Mouse (Mus musculus) retina, embryonic 14.5 days (tissue): ENCODE measurements around the gene Jpt1.
"Not testable (repeated sequence)": the region's sequence is repeated elsewhere in the genome, so short reads cannot be mapped to it uniquely, and the experiment has no call there.

ENCODE experiments used
- DNase-seq: peaks from one replicate; pipeline ENCODE4 v3.0.0-alpha.2; 2015; ENCODE audit warnings: low spot score

The Jpt1 gene

GRCm38 (mm10) chr11:115475025-115475757 lies 39.0 kb downstream of the Jpt1 start, which contains the start of gene Armc7:
Armc7 (plus strand) TSS chr11:115475667.
- DNase-seq = peak; percentile 98

DNA sequence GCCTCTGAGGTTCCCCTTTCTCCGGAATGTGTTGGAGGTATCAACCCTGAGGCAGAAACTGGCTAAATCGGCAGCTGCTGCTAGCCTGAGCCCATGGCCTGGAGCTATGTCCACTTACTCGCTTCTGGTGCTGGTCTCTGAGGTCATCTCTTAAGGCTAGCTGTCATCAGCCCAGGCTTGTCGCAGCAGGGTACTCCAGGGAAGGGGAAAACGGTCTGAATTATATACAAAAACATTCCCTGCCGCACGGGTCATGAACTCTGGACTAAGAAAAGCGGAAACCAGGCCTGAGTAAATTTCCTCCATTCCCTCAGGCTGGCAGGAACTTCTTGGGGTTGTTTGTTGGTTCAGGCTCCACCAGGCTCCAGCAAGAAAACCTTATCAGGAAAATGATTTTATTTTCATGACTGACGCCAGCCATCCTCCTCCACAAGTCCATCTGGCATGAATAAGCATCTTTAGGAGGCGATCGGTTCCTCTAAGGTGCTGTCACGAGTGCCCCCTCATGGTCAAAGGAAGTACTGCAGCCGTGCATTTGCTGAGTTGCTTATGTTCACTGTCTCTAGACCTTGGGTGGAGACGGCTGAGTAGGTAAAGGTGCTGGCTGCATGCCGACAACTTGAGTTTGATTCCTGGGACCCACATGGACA lies 40.4 kb downstream of the Jpt1 start:
- DNase-seq = peak; percentile 99

DNA sequence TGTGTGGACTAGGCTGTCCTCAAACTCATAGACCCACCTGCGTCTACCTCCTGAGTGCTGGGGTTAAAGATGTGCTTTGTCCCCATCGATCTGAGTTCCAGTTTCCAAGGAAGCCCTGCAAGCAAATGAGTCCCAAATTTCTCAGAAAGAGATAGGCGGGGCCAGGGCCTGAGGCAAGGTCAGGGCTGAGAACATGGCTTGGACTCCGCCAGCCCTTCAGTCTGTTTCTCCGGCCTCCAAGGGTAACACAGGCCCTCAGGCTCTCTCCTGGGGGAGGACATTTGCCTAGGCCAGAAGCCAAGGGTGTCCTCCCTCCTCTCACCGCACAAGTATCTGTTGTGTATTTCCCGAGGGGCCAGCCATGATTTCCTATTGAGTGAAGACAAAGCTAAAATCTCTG lies 42.0 kb downstream of the Jpt1 start:
- DNase-seq = no peak

DNA sequence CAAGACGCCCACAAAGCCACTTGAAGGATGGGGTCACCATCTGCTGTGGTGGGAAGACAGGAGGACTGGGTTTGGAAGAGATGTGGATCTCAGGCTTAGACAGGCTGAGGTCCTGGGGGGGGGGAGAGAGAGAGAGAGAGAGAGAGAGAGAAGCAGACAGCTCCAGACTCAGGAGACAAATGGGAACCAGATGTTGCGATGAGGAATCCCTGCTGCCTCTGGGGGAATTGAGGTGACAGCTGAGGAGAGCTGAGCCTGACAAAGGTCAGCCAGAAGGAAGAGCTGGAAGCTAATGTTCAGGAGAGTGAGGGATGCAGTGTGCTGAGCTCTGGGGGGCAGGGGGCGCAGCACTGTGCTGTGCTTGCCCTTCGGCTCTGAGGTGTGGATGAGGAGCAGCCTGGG lies 47.0 kb downstream of the Jpt1 start:
- DNase-seq = peak; percentile 27

DNA sequence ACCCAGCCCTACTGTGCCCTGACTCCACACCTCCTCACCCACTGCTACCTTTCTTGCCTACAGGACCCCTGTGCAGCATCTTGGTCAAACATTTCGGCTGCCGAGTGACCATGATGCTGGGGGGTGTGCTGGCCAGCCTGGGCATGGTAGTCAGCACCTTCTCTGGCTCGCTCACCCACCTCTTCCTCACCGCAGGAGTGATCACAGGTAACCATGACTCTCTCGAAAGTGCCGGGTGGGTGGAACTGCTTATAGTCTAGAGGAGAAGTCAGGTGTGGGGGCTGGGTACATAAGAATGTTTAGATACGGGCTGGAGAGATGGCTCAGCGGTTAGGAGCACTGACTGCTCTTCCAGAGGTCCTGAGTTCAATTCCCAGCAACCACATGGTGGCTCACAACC lies 49.3 kb downstream of the Jpt1 start:
- no peak for DNase-seq

- no peak for DNase-seq
These were observed 50.8 kb downstream of the Jpt1 start for GRCm38 (mm10) chr11:115463397-115463796.

- DNase-seq = no peak
These were observed 51.8 kb downstream of the Jpt1 start, which contains the start of gene Slc16a5 for GRCm38 (mm10) chr11:115462243-115462891. Slc16a5 (plus strand) TSS chr11:115462474.

DNA sequence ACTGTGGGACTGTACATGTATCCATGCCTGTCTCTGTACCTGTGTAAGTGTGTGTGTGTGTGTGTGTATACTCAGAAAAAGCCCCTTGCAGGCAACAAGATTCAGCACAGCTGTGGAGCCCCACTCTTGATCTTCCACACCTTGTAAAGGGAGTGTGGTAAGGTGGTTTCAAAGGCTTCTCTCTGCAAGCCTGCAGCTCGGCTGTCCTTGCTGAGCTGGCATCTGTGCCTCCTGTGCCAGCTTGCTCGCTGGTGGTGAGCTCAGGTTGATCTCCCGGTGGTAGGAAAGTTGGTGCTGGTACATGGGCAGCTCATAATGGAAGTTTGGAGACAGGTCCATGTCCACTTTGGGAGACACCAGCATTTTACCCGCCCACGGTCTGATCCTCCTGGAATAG lies 52.3 kb downstream of the Jpt1 start:
- no peak for DNase-seq

- no peak for DNase-seq
These were observed 53.2 kb downstream of the Jpt1 start for GRCm38 (mm10) chr11:115460976-115461375.

- no peak for DNase-seq
These were observed 56.8 kb downstream of the Jpt1 start for GRCm38 (mm10) chr11:115457405-115457804.

DNA sequence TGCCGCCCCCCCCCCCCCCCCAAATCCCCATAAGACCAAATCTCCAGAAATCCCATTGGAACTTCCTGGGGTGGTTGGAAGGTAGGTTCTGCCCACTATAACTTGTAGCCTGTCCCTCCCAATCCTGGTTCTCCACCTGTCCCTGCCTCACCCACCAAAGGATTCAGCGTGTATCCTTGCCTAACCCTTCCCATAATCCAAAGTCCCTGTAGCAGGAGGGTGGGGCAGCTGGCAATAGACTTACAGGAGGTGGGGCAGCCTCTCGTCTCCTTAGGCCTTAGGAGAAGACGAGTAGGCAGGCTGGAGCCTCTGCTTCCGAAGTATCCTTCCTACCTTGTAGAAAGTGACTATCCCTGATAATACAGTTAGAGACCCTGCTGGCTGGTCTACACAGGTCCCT lies 58.0 kb downstream of the Jpt1 start:
- DNase-seq = no peak

DNA sequence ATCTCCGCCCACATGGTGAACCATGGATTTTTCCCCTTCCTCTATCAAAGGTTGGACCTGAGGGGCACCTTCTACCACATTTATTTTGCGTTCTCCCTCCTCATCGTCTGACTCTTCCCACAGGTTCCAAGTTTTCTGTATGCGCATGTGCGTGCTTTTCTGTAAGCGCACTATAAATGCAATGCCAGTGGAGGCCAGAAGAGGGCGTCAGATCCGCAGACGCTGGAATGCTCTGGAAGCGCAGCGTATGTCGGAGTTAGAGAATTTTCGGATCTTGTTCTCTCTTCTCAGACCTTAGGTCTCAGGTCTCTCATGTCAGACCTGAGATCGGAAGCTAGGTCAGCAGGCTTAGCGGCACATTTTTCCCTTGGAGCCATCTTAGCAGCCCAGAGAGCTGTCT lies 58.6 kb downstream of the Jpt1 start:
- no peak for DNase-seq

- not testable (repeated sequence) for DNase-seq
These were observed 59.4 kb downstream of the Jpt1 start for GRCm38 (mm10) chr11:115454822-115455221.

DNA sequence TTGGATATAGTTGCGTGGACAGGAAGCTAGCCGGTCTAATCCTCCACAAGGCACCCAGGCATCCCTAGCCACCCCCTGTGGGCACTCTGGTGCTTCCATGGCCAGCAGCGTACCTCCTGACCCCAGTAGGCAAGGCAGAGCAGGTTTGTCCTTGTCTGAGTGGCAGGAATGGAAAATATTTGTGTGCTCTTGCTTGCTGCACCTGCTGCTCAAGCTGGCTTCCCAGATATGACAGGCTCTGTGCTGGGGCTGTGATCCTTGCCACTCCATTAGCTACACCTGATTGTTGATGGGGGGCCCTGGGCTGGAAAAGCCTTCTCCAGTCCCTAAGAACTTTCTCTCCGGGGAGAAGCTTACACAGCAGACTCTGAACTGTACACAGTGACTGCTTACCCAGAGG lies 60.9 kb downstream of the Jpt1 start:
- DNase-seq = no peak

DNA sequence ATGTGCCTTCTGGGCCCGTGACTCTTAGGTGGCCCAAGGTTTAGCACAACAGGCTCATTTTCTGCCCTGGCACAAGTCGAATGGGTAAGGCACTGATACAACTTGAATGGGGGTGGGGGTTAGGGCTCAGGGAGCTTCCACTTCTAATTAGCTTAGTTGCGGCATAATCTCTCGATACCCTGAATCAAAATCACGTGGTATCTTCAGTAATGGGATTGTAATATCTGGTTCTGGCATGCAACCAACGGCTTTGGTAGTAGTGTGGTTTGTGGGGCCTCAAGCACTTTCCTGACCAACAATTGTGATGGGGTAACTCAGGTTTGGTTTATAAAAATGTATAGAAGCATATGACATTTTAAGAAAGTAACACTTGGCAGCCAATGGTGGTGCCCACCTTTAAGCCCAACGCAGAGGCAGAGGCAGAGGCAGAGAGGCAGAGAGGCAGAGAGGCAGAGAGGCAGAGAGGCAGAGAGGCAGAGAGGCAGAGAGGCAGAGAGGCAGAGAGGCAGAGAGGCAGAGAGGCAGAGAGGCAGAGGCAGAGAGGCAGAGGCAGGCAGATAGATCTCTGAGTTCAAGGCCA lies 61.8 kb downstream of the Jpt1 start:
- no peak for DNase-seq

- DNase-seq = no peak
These were observed 62.4 kb downstream of the Jpt1 start for GRCm38 (mm10) chr11:115451781-115452241.

DNA sequence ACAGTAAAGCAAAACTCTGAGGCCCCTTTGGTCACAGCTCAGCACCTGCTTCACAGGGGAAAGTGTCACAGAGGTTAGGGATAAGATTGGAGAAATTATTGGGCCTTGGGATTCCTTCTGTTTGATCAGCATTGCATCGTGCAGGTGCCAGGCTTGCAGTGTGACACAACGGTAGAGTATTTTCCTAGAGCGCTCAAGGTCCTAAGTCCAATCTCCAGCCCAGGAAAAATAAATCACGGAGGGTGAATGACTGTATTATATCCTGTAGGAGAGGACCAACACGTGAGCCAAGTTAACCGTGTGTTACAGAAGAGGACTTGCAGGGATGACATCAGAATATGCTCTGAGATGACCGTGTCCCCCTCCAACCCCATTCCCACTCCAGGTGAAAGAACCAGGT lies 64.0 kb downstream of the Jpt1 start:
- no peak for DNase-seq

GRCm38 (mm10) chr11:115448998-115449397 lies 65.2 kb downstream of the Jpt1 start:
- DNase-seq = no peak

DNA sequence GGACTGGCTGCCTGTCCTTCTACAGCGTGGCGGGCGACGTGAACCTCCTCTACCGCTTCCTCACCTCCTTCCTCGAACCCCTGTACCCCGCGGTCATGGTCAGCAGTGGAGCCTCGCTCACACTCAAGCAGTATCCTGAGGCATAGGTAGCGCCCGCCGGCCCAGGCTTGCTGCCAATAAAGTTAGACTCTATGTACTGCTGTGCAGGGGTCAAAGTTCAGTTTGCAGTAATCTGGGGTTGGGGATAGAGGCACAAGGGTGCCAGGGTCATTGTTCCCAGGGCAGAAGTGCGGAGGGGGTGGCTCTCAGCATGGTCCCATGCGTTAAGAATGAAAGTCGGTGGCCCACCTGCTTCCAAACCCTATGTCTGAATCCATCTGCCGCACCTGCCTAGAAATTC lies 66.1 kb downstream of the Jpt1 start:
- no peak for DNase-seq
